Mouse (Mus musculus): ENCODE results near the gene B230118H07Rik.

- TF ChIP-seq CHD2 (IDR thresholded peaks at IDR 0.05; ENCODE audit: low read depth, low read length) (no peak), ZC3H11A (IDR thresholded peaks at IDR 0.05; ENCODE audit: borderline replicate concordance, low read depth, low read length) (no peak), ZNF384 (IDR thresholded peaks at IDR 0.05; ENCODE audit: low read depth, low read length) (no peak)
Observed at GRCm38 (mm10) chr2:101580027-101580426, 69.3 kb downstream of the B230118H07Rik start.
